Mouse (Mus musculus) forebrain, postnatal 0 days (tissue): ENCODE data around the gene Pvr. TPM values are rescaled to one million over a fixed set of nuclear protein-coding genes. Genes with fewer than 3 reads are reported as not detected.

Experiments
- ATAC-seq: fragments of 200-750 bp; cut with Nextera tagmentation; 2 replicates; pipeline ENCODE4 v1.8.0; 2017; ENCODE audit warnings: mild to moderate bottlenecking, moderate library complexity
- DNase-seq: peaks from one replicate; pipeline ENCODE4 v3.0.0-alpha.2; 2015
- H3K27ac ChIP-seq: fragments of 300-500 bp; sonication (generic); 2 replicates; pipeline ENCODE4 v1.5.1; 2014; ENCODE audit warnings: low read depth, mild to moderate bottlenecking, antibody characterized with exemption, low read length, moderate library complexity, mixed read lengths
- H3K27me3 ChIP-seq: fragments of 300-500 bp; sonication (generic); 2 replicates; pipeline ENCODE4 v1.6.1; 2014; ENCODE audit warnings: mild to moderate bottlenecking, low read length, mixed read lengths; ENCODE audit not compliant: insufficient read depth
- H3K36me3 ChIP-seq: fragments of 300-500 bp; sonication (generic); 2 replicates; pipeline ENCODE4 v1.6.1; 2014; ENCODE audit warnings: mild to moderate bottlenecking, moderate library complexity; ENCODE audit not compliant: insufficient read depth
- H3K4me1 ChIP-seq: fragments of 300-500 bp; sonication (generic); 2 replicates; pipeline ENCODE4 v1.6.1; 2014; ENCODE audit warnings: antibody characterized with exemption; ENCODE audit not compliant: insufficient read depth
- H3K4me2 ChIP-seq: fragments of 300-500 bp; sonication (generic); 2 replicates; pipeline ENCODE4 v1.6.1; 2014; ENCODE audit warnings: low read depth, mild to moderate bottlenecking, moderate library complexity
- H3K4me3 ChIP-seq: fragments of 300-500 bp; sonication (generic); 2 replicates; pipeline ENCODE4 v1.5.1; 2014; ENCODE audit warnings: low read depth, low read length, mixed read lengths
- H3K9ac ChIP-seq: fragments of 300-500 bp; sonication (generic); 2 replicates; pipeline ENCODE4 v1.6.1; 2014; ENCODE audit warnings: mild to moderate bottlenecking
- H3K9me3 ChIP-seq: fragments of 300-500 bp; sonication (generic); 2 replicates; pipeline ENCODE4 v1.6.1; 2016; ENCODE audit warnings: low read length
- CTCF ChIP-seq: sonication (generic); IDR thresholded peaks from 2 replicates; pipeline ENCODE4 v1.5.1; 2016; ENCODE audit warnings: antibody characterized with exemption, control low read depth, low read depth
- WGBS: fragments of 180-500 bp; shearing (Covaris S2); extraction: QIAGEN DNeasy Blood & Tissue Kit; methylation state at CpG from one replicate; pipeline ENCODE4 v1.1.7; 2014; 5-methylcytosine and 5-hydroxymethylcytosine counted together
- polyA plus RNA-seq: library from polyadenylated mRNA; unstranded; fragments of >200 nt; fragmentation: Nextera tagmentation; extraction: Ambion mirVana; gene quantifications from 2 replicates; pipeline ENCODE4 v1.2.1, GENCODE M21; 2015
- total RNA-seq: library from RNA; depleted of rRNA; stranded (reverse); fragments of >200 nt; gene quantifications from 2 replicates; pipeline ENCODE4 v1.2.3, GENCODE M21; 2014

Gene Pvr
- total and polyA plus RNA-seq, 2 experiments from 2014 or later, result 6.1 to 12.8 TPM

- no peak for TF ChIP-seq CTCF
- ATAC-seq, result no peak
- no peak overlapping the region for H3K4me2 ChIP-seq
- no peak overlapping the region for H3K27ac ChIP-seq
- 35% methylated on average over 2 of the region's 2 CpGs for WGBS
- H3K4me3 ChIP-seq, result no peak overlapping the region
- H3K27me3 ChIP-seq, result no peaks in the 10 kb centered on the region
- DNase-seq, result no peak
- H3K4me1 ChIP-seq, result no peaks in the 10 kb centered on the region
- no peak overlapping the region for H3K9ac ChIP-seq
- H3K36me3 ChIP-seq, result peaks cover 2% of the 10 kb centered on the region; the same call in 1 of the 2 replicates
- H3K9me3 ChIP-seq, result no peaks in the 10 kb centered on the region
Measured at GRCm38 (mm10) chr7:19923354-19923753, 2.4 kb upstream of the Pvr start.

GRCm38 (mm10) chr7:19920166-19920505 lies 824 bp downstream of the Pvr start:
- TF ChIP-seq CTCF, result no peak
- H3K4me1 ChIP-seq, result no peaks in the 10 kb centered on the region
- H3K27ac ChIP-seq, result peak overlapping the region; percentile 94; the same call in 1 of the 2 replicates

GRCm38 (mm10) chr7:19914558-19914957 lies 6.4 kb downstream of the Pvr start:
- no peak for DNase-seq
- Histone ChIP-seq H3K27ac (no peak overlapping the region), H3K27me3 (no peaks in the 10 kb centered on the region), H3K4me3 (no peak overlapping the region), H3K36me3 (peaks cover 6% of the 10 kb centered on the region; the same call in 1 of the 2 replicates), H3K4me2 (no peak overlapping the region), H3K9ac (no peak overlapping the region), H3K4me1 (no peaks in the 10 kb centered on the region), H3K9me3 (no peaks in the 10 kb centered on the region)
- TF ChIP-seq CTCF, result no peak
- ATAC-seq, result no peak
- 92% methylated on average over 7 of the region's 7 CpGs for WGBS

More at GRCm38 (mm10) chr7:19920166-19920505, 824 bp downstream of the Pvr start:
- Histone ChIP-seq H3K9me3 (no peaks in the 10 kb centered on the region), H3K36me3 (peaks cover 6% of the 10 kb centered on the region; the same call in 1 of the 2 replicates), H3K4me2 (peak overlapping the region; percentile 65), H3K4me3 (peak overlapping the region; percentile 80), H3K27me3 (no peaks in the 10 kb centered on the region), H3K9ac (peak overlapping the region; percentile 88; the same call in 1 of the 2 replicates)
- DNase-seq (no peak), ATAC-seq (peak; percentile 14; the same call in 1 of the 2 replicates)
- 31% methylated on average over 4 of the region's 4 CpGs for WGBS

- Histone ChIP-seq H3K27me3 (no peaks in the 10 kb centered on the region), H3K4me2 (no peak overlapping the region), H3K9me3 (no peaks in the 10 kb centered on the region), H3K4me1 (no peaks in the 10 kb centered on the region), H3K27ac (no peak overlapping the region), H3K4me3 (no peak overlapping the region), H3K36me3 (peaks cover 3% of the 10 kb centered on the region), H3K9ac (no peak overlapping the region)
- DNase-seq (peak; percentile 41), ATAC-seq (0 out of 2 replicates have a peak, but pooled peaks have one; percentile 18)
- 77% methylated on average over 23 of the region's 23 CpGs for WGBS
- TF ChIP-seq CTCF, result no peak
Measured at GRCm38 (mm10) chr7:19911695-19912524, 9.1 kb downstream of the Pvr start.

GRCm38 (mm10) chr7:19911292-19911658 lies 9.7 kb downstream of the Pvr start:
- Histone ChIP-seq H3K27ac (no peak overlapping the region), H3K9me3 (no peaks in the 10 kb centered on the region), H3K4me1 (no peaks in the 10 kb centered on the region), H3K4me3 (no peak overlapping the region), H3K9ac (no peak overlapping the region), H3K27me3 (no peaks in the 10 kb centered on the region), H3K36me3 (peaks cover 7% of the 10 kb centered on the region), H3K4me2 (no peak overlapping the region)
- no peak for ATAC-seq
- 89% methylated on average over 6 of the region's 6 CpGs for WGBS
- no peak for TF ChIP-seq CTCF
- DNase-seq, result no peak

GRCm38 (mm10) chr7:19910421-19911291 lies 10.3 kb downstream of the Pvr start:
- TF ChIP-seq CTCF, result peak; percentile 92
- H3K27ac ChIP-seq, result no peak overlapping the region
- ATAC-seq (peak; percentile 55), DNase-seq (peak; percentile 81)
- H3K4me2 ChIP-seq, result no peak overlapping the region
- no peak overlapping the region for H3K9ac ChIP-seq
- H3K9me3 ChIP-seq, result no peaks in the 10 kb centered on the region
- H3K27me3 ChIP-seq, result no peaks in the 10 kb centered on the region
- 50% methylated on average over 21 of the region's 21 CpGs for WGBS
- H3K4me1 ChIP-seq, result no peaks in the 10 kb centered on the region
- H3K36me3 ChIP-seq, result peaks cover 8% of the 10 kb centered on the region
- H3K4me3 ChIP-seq, result no peak overlapping the region
